Mouse (Mus musculus) induced T-regulatory cell, adult 2 months (primary cell): ENCODE data around the gene Mdh1b.

Experiments used
- DNase-seq: peaks from one replicate; pipeline ENCODE4 v3.0.0-alpha.2; 2012; ENCODE audit warnings: low read depth

Gene Mdh1b

DNA sequence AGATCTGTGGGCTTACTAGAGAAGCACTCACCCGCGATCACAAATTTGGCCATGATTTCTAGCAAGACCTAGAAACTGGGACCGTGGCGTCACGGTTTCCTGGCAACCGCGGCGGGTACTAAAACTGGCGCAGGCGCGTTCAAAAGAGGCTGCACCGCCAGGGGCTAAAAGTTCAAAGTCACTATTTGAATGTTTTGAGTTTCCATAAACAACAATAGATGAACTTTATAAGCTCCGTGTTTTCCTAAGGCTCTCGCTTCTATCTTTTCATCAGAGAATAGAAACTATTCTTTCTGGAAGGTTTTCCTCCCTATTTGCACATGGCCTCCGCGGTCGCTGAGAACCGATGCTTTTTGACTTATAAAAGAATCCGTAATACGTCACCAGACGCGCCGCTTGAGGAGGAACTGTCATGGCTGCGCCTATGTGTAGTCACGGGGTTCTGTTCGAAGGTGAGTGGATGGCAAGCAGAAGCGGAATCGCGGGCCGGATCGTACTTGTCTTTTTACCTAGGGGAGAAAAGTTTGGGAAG, at the start of gene Mdh1b, which contains the start of gene Fastkd2:
Mdh1b (minus strand) TSS at position 79 of the 532 bp plus-strand sequence.
Fastkd2 (plus strand) TSS at position 375 of the 532 bp plus-strand sequence.
- DNase-seq = peak; percentile 95

DNA sequence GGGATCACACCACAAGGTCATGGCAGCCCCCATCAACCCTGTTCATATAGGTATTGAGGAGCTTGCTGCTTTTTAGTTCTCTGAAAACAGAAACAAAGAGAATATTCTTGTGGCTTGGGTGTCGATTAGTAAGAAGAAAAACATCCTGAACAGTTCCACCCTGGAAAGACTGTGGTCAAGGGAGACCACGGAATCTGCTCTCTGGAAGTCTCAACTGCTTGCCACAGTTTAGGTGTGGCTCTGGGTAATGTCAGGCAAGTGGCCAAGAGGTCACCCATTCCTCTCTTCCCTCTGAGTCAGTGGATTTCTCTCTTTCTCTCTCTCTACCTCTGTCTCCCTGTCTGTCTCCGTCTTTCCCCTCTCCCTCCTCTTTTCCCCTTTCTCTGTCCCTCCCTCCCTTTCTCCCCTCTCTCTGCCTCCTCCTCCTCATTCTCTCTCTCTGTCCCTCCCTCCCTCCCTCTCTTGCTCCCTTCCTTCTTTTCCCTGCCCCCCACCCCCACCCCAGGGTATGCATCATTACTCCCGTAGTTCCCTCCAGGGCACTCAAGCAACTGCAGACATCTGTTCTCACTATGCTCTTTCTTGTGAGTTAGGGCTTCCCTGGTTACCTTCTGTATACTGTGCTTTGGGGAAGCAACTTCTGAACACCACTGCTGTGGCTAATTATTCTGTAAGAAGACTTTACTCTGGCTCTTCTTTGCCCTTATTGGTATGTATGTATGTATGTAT, 46.9 kb upstream of the Mdh1b start:
- no peak for DNase-seq

DNA sequence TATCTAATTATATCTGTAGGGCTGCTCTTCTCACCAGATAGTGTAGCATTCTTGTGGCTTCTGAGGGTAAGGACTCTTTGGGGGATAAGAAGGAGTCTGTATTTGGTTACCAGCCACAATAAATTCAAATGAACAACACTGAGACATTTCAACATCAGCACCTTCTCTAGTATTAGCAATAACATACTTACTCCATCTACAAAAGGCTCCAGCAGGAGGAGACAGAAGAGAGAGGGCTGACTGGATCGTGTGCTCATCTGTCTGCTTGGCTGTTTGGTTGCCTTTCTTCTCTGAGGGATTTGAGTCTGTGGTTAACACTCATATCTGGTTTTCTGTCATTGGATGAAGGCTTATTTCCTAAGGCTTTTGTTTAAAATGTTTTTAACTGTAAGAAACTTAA, 46.3 kb upstream of the Mdh1b start:
- DNase-seq = no peak

DNA sequence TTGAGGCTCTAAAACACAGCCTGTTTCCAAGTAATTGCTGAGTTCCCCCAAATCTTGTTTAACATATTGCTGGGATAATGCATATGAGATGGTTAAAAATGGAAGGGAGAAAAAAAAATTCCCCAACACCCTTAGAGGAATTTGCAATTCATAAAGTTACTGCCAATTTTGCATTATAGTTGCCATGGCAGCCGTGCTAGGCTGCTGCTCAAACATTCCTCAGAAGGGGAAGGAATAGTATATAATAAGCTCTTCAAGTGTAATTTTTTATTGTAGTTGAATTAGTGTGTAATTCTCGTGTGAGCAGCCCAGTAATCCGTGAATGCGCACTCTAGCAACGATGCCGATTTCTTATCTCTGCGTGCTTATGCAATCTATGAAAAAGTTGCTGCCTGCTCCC, 40.2 kb upstream of the Mdh1b start:
- DNase-seq = no peak

DNA sequence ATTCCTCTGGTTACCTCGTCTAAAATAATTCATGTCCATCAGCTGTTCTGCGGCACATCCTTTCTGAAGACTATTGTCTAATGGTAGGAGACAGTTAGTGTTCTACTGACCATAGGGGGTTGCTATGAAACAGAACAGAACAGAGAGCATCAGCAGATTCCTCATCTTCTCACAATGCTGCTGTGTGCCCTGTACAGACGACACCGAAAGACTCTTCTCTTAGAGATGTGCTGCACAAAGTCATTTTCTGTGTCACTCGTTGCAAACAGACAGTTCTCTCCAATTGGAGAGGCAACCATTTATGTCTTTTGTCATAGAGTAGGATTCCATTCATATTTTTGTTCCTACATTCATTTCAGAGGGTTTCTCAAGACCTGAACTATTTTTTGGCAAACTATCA, 39.0 kb upstream of the Mdh1b start, which contains the start of gene 4933402D24Rik:
4933402D24Rik (minus strand) TSS at position 101 of the 400 bp plus-strand sequence.
- no peak for DNase-seq

DNA sequence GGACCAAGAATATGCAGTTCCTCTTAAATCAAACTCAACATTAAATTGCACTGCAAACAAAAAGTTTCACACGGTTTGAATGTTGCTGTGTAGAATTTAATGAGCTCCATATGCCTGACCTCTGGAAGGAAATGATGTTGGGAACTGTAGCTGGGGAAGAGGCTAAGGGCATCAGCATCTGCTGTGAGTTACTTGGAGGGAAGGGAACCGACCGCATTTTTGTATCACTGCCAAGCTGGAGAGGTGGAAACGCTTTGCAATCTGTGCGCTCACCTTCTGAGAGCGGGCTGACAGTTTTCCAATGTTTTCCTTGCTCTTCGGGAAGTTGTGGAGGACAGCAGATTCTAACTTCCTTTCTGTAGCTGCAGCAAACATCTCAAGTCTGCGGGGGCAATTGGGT, 38.0 kb upstream of the Mdh1b start:
- no peak for DNase-seq

DNA sequence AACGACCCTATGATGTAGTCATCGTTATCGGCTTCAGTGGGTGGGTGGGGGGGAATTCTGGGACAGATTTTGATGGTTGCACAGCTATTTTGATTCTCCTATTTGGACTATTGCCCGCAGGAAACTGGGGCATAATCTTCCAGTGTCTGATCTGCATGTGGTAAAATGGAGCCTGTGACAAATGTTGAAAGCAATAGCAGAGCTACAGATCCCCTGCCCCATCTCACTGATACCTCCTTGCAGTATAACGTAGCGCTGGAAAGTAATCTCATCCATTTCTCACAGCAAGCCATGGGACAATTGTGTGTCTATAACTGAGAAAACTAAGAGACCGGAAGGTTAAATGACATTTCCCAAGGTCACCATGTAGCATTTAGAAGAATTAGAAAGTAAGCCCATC, 34.3 kb upstream of the Mdh1b start:
- no peak for DNase-seq

DNA sequence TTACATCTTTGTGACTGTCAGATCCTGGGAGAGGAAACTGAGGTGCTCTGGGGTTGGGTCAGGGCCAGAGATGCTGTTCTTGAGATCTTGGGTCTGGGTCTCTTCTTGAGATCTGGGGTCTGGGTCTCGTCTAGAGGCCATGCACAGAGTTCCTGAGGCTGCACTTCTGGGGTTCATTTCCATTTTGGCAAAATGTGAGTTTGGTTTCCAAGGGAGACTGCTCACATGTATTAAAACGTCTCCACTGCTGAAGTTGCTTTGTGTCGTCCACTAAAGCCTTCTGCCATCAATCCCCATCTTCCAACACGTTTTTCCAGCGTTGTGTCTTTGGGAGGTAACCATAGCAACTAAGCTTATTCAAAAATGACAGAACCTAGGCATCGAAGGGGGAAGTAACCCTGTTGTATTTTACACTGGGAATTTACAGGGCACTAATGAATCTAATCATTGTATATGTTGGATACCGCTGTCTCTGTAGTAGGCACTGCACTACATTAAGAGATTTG, 33.8 kb upstream of the Mdh1b start:
- no peak for DNase-seq

DNA sequence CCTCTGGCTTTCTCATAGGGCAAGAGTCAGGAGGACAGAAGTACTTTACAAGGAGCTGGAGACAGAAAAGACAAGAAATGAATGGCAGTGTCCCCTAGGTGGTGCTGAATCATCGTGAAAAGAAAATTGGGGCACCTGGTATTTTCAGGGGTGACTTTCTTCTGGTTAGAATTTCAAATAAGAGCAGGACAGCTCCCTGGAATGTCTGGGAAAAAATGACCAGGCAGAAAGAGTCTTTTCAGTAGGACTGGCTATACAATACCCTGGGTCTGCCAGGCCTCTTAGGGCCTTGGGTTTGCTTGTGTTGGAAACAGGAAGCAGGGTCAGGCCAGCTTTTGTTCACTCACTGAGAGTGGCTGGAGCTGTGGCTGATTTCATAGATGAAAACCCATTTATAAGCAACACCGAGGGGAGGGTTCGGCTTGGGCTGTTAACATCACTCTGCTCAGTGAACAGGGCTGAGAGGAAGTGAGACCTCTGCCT, 33.1 kb upstream of the Mdh1b start:
- peak; percentile 32 for DNase-seq

DNA sequence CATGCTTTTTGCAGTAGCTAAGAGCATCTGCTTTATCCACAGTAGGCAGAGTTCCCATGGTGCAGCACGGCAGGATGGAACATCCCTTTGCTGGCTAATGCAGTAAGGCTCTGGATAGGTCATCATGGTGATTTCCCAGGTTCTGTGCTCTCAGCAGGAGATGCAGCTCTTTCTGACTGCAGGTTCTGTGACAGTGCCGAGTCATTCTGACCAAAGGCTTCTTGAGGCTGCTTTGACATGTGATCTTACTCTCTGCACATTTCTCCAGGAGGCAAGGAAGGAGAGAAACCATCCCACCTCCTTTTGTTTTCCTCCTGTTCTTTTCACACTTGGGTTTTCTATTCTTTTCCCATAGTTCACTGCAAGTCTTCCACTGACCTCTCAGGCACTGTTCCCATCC, 25.9 kb upstream of the Mdh1b start:
- DNase-seq = no peak

DNA sequence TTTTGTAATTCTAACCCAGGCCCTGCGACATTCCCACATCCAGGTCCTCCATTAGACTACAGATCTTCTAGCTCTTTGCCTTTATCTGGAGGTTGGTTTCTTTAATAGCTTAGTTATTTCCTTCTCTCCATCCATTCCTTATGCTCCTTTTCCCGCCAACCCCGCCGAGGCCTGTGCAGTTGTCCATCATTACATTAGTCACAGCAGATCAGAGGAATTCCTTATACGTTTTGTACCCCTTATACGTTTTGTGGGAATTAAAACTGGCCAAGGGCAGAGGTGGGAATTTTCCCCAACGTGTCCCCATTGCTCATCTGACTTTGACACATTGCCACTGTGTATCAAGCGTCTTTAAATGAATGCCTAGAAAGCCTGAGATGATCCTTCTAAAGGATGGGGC, 322 bp downstream of the Mdh1b start:
- no peak for DNase-seq

DNA sequence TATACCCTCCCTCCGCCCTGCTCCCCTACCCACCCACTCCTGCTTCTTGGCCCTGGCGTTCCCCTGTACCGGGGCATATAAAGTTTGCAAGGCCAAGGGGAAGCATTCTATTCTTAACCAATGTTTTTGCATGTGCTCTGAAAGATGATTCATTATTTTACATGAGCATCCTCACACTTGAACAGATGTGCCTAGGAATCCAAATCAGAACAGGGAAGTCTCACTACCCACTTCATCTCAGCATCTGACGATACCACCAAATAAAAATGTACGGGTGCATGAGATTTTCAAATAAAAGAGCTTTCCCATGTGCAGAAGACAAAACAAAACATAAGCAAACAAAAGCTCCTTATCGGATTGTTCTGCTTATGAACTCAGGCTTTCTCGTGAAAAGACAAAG, 10.0 kb downstream of the Mdh1b start:
- no peak for DNase-seq

DNA sequence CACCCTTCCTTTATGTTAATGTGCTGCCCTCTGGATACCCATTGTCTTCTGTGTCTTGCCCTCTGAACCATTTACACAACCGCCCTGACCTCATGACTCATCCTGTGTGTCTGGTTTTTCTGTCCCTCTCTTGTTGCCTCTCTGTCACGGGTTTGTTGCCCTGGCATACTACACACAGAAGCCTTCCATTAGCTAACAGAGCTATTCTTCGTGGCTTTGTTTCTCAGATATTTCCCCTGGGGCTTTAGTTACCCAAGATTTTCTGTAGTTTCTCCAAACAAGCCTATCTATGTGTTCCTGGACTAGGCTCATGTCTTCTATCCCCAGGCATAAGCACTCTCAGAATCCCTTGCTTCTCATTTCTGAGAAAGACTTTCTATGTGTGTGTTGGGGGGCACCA, 21.2 kb downstream of the Mdh1b start:
- DNase-seq = no peak

DNA sequence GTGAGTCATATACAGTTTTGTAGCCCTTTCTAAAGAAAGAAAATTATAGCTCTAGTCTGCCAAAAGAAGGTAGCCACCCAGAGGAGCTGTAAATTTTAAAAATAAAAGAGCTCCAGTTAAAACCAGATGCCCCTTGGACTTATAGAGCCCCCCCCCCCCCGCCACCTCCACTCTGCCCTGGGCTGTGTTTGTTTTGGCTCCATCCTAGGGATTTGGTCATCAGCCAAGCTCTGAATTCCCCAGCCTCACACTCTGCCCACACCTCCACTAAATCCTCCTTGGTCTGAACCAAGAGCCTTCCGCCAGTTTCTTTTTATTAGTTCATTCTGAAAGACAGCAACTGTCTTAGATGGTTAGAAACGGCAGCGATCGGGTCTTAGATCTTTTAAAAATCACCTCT, 24.4 kb downstream of the Mdh1b start:
- DNase-seq = no peak

DNA sequence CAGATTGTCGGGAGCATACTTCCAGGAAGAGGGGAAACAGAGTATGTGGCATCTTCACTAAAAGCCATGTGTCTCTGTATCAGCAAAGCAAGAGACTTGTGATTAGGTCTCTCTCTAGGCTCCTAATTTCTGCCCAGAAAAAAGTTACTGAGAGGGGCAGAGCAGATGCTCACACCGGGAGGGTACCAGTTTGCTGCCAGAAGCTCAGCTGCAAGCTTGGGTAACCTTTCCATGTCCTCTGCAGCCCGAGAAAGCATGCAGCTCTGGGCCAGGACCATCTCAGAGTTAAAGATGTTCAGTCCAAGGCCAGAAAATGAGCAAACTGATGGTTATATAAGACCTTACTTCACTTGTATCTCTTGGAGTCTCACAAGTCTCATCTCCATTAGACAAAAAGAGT, 33.3 kb downstream of the Mdh1b start:
- DNase-seq = no peak

DNA sequence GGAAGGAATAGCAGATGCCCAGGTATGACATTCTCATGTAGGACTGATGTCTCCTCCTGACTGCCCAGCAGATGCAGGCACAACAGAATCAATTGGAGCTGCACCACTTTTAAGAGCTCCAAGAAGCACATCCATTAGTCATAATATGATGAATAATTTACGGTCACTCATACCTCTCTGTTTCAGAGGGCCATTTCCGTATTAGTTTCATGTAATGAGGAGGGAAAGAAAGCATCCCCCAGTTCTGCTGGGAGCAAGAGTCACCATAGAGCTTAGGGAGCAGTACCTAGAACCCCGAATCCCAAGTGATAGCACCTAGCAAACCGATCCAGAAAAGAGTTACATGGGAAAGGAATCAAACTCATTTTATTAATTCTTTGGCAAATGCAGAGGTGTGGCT, 43.3 kb downstream of the Mdh1b start, which contains the start of gene Dytn:
Dytn (minus strand) TSS at position 101 of the 400 bp plus-strand sequence.
- DNase-seq = no peak

DNA sequence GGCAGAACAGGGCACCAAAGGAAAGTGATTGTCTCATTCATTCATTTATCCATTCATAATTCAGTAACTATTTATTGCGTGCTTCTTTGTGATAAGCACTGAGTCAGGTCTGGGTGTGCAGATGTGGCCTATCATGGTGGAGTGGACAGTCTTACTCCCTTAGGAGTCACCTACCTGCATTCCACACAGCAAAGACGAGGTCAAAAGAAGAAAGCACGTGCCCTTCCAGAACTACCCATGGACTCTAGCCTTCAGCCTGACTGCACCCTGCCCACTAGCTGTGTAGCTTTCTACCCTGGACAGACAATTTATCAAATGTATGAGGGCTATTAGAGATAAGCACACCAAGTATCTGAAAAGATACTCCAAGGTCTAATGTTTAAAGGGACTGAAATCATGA, 54.1 kb downstream of the Mdh1b start:
- no peak for DNase-seq

DNA sequence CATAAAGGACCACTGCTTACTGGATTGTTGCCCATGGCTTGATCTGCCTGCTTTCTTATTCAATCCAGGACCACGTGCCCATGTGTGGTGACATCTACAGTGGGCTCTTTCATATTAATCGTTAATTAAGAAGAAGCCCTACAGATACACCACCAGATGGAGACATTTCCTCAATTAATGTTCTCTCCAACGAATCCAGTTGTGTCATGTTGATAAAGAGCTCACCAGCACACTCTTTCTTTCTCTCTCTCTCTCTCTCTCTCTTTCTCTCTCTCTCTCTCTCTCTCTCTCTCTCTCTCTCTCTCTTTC, 61.3 kb downstream of the Mdh1b start:
- peak; percentile 41 for DNase-seq

DNA sequence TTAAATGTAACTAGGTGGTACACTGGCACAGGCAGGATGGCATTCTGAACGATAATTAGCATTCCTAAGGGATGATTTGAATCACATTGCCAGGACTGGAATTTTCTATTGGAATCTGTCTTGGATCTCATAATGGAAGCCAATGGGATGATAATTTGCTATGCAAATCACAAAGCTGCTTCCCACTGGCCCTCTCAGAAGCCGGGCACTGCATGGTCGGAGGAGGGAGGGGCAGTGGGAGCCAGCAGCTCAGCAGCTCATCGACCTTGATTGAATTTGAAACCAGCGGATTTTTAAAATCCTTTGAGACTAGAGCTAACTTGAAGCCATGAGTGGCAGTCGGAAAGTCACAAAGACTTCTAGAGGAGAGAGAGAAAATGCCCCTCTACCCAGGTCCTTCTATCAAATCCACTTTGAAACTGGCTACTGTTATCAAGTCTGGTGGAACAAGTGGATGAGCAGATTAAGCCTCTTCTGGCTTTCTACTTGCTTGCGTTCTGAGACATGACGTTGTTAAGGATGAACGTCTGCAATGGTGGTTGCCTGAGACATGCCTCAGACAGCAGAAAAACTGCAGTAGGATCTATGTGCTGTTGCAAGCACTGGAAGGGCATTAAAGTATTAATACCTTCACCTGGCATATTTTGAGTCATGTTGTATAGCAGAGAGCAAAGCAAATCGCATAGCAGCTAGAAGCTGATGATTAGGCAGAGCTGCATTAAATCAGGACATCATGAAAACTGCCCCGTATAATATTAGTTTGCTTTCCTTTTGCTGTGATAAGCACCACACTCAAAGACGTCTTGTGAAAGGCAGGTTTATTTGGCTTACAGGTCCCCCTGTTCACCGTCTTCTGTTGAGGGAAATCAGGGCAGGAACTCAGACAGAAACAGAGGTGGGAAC, 61.9 kb downstream of the Mdh1b start:
- DNase-seq = no peak

DNA sequence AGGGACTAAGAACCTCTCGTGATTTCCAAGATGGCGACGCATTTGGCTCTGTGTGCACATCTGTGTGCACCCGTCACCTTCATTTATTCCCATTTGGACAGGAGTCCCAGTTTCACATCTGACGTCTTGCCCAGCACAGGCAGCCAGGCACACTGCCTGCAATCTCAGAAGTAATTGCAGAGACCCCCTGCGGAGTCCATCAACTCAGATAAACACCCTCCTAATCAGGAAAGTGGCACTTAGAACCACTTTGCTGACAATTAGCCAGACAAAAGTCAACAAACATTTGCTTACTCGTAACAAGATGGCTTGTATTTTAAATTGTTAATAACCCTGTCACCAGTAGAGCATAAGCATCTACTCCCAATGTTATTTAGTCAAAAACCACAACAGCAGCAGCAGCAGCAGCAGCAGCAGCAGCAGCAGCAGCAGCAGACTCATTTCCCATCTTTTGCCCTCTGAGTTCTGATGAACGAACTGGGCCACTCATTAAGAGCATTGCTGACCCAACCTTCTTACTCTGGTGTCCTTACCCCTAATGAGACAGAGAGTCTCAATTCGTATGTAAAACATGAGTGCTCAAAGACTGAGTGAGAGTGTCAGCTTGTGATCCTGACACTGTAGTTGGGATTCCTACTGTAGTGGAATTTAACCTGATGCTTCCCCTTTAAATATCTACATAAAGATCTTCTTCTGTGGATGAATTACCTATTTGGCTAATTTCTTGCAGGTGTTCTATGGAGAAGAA, 62.7 kb downstream of the Mdh1b start:
- DNase-seq = no peak

DNA sequence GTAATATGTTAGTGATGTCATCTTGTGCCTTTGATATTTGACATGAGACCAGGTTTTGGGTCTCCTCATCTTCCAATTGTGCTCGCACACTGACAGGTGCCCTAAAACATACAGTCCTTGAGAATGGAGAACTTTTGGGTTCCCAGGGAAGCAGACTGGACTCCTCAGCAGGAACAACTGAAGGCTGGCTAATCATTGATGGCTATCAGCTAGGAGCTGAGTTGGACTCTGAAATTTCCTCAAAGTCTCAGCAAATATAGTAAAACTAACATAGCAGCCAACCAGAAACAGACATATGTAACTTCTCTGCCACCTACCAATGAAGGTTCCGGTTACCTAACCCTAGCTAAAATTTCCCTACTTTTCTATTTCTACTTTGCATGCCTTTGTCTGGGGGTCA, 64.0 kb downstream of the Mdh1b start:
- DNase-seq = no peak

DNA sequence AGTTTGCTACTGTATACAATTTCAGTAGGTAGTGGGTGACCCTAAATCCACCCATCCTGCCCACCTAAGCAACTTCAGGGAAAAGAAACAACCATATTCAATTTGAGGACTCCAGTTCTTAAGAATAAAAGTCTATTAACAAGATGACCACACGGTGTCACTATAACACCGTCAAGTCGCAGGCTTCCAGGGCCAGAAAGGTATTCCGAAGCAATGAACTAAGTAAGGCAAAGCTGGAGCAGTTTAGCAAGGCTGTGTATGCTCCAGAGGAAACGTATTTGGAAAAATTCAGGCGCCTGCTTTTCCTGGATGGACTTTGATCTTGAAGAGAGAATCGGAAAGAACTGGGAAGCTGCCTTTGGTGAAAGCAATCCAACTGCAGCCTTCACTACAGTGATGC, 70.5 kb downstream of the Mdh1b start:
- DNase-seq = peak; percentile 72
